Mouse (Mus musculus) Patski (cell line): ENCODE measurements around the gene Mgat4e. TPM values are rescaled to one million over a fixed set of nuclear protein-coding genes. Genes with fewer than 3 reads are reported as not detected.
A peak's percentile ranks its signal among the peaks of the same experiment; 100 is the strongest.

Experiments used
- ATAC-seq: fragments of 100-300 bp; one replicate; pipeline ENCODE4 v1.8.0; 2021
- CTCF ChIA-PET: fragments of 350-600 bp; sonication (Branson Sonifier 250); formaldehyde crosslinking; loops from one replicate; lab custom pipeline; 2022; ENCODE audit warnings: inconsistent platforms; lab: Charles Lee
- POLR2A ChIA-PET: fragments of 350-600 bp; sonication (Branson Sonifier 250); formaldehyde crosslinking; loops from one replicate; lab custom pipeline; 2022; ENCODE audit warnings: antibody characterized with exemption, inconsistent platforms; lab: Charles Lee
- DNase-seq: peaks from one replicate; pipeline ENCODE4 v3.0.0-alpha.2; 2011; ENCODE audit warnings: low read depth, low spot score
- H3K27me3 ChIP-seq: fragments of 371-371 bp; one replicate; pipeline ENCODE4 v1.5.1; 2021
- CTCF ChIP-seq: fragments of 100-300 bp; IDR thresholded peaks from one replicate; pipeline ENCODE4 v1.5.1; 2021
- in situ Hi-C: fragments of 300-500 bp; cut with MboI; formaldehyde crosslinking; loops from 3 replicates; pipeline ENCODE4 v1.11.1; 2018; ENCODE audit warnings: low pct_unique_long_range_greater_than_20kb, mixed read lengths
- polyA plus RNA-seq: library from polyadenylated mRNA; unstranded; gene quantifications from one replicate; pipeline ENCODE4 v1.2.3, GENCODE M21; 2021

The Mgat4e gene
- polyA plus RNA-seq, 1 experiment from 2014 or later, result not detected

GRCm38 (mm10) chr1:134494428-134495215, 54.9 kb downstream of the Mgat4e start, which contains the start of gene Rabif:
Gene Rabif, plus strand, starts transcription at chr1:134494648.
- TF ChIP-seq CTCF, result peak; percentile 80
- ATAC-seq, result peak; percentile 89
- in situ Hi-C loops, result no loop called here
- ChIA-PET CTCF (interaction anchor here (0.6 to 1.6 kb wide), 9 partner anchors 10 to 130 kb away, joined by 3 to 8 read pairs (median 3); no protein-coding TSS in a partner anchor), POLR2A (interaction anchor here (0.5 to 1.0 kb wide), 5 partner anchors 17 to 344 kb away, joined by 3 to 8 read pairs (median 3); no protein-coding TSS in a partner anchor)
- no peaks in the 10 kb centered on the region for H3K27me3 ChIP-seq
- DNase-seq, result peak; percentile 72

- POLR2A ChIA-PET, result no interaction called here
- in situ Hi-C loops, result no loop called here
- DNase-seq (no peak), ATAC-seq (no peak)
- CTCF ChIA-PET, result interaction anchor here (0.9 to 1.6 kb wide), 5 partner anchors 11 to 129 kb away, joined by 3 to 8 read pairs (median 3); no protein-coding TSS in a partner anchor
- H3K27me3 ChIP-seq, result no peaks in the 10 kb centered on the region
- TF ChIP-seq CTCF, result no peak
These were observed 55.5 kb downstream of the Mgat4e start for GRCm38 (mm10) chr1:134493956-134494355.

GRCm38 (mm10) chr1:134493496-134493895, 56.0 kb downstream of the Mgat4e start:
- in situ Hi-C loops, result no loop called here
- no peaks in the 10 kb centered on the region for H3K27me3 ChIP-seq
- no peak for DNase-seq
- no peak for ATAC-seq
- ChIA-PET POLR2A (no interaction called here), CTCF (interaction anchor here (1.3 kb wide), 1 partner anchor 16 kb away, joined by 3 read pairs; no protein-coding TSS in a partner anchor)
- peak; percentile 41 for TF ChIP-seq CTCF

- ChIA-PET POLR2A (no interaction called here), CTCF (no interaction called here)
- ATAC-seq (no peak), DNase-seq (no peak)
- in situ Hi-C loops, result no loop called here
- no peak for TF ChIP-seq CTCF
- no peaks in the 10 kb centered on the region for H3K27me3 ChIP-seq
These were observed 57.2 kb downstream of the Mgat4e start for GRCm38 (mm10) chr1:134492276-134492675.

Other genes with a start within 250 kb of the Mgat4e start
- gene Ppfia4, start 216.8 kb downstream of the Mgat4e start, polyA plus RNA-seq, result 0.30 TPM
- gene Tmem183a, start 187.7 kb downstream of the Mgat4e start, polyA plus RNA-seq, result 67.9 TPM
- not detected for gene 4933406M09Rik, start 163.7 kb downstream of the Mgat4e start, polyA plus RNA-seq
- 104 TPM for gene Cyb5r1, start 144.1 kb downstream of the Mgat4e start, polyA plus RNA-seq
- gene Adipor1, start 134.3 kb downstream of the Mgat4e start, polyA plus RNA-seq, result 144 TPM
- 18.6 TPM for gene Klhl12, start 94.2 kb downstream of the Mgat4e start, polyA plus RNA-seq
- 24.6 TPM for gene Rabif, start 55.0 kb downstream of the Mgat4e start, polyA plus RNA-seq
- gene Kdm5b, start 10.5 kb upstream of the Mgat4e start, polyA plus RNA-seq, result 34.3 TPM
- gene Syt2, start 97.0 kb upstream of the Mgat4e start, polyA plus RNA-seq, result 0.37 TPM